Mouse (Mus musculus) embryonic fibroblast, embryonic 13.5 days (primary cell): ENCODE measurements around the gene Ammecr1. TPM values are rescaled to one million over a fixed set of nuclear protein-coding genes. Genes with fewer than 3 reads are reported as not detected.
A peak's percentile ranks its signal among the peaks of the same experiment; 100 is the strongest.

Experiments
- H3K27ac ChIP-seq: 2 replicates; pipeline ENCODE4 v1.5.1; 2012; ENCODE audit warnings: low read length, control low read depth, inconsistent platforms; ENCODE audit not compliant: insufficient read depth
- H3K4me1 ChIP-seq: 2 replicates; pipeline ENCODE4 v1.6.1; 2011; ENCODE audit warnings: low read length; ENCODE audit not compliant: control insufficient read depth, insufficient read depth
- H3K4me3 ChIP-seq: 2 replicates; pipeline ENCODE4 v1.5.1; 2011; ENCODE audit warnings: mild to moderate bottlenecking, control low read depth, low read length; ENCODE audit not compliant: insufficient read depth
- CTCF ChIP-seq: IDR thresholded peaks from 2 replicates; pipeline ENCODE4 v1.5.1; 2011; ENCODE audit warnings: mild to moderate bottlenecking, control low read depth, low read length, moderate library complexity, borderline replicate concordance; ENCODE audit not compliant: insufficient read depth
- POLR2A ChIP-seq: IDR thresholded peaks from 2 replicates; pipeline ENCODE4 v1.6.1; 2011; ENCODE audit warnings: low read depth, mild to moderate bottlenecking, control low read depth, low read length, moderate library complexity
- polyA plus RNA-seq: library from polyadenylated mRNA; stranded (reverse); fragments of >200 nt; gene quantifications from 2 replicates; pipeline ENCODE4 v1.2.4, GENCODE M21; 2011; ENCODE audit warnings: low read depth; ENCODE audit not compliant: missing spikeins, insufficient read length

Gene Ammecr1
- polyA plus RNA-seq, 1 experiment = 40.4 TPM

DNA sequence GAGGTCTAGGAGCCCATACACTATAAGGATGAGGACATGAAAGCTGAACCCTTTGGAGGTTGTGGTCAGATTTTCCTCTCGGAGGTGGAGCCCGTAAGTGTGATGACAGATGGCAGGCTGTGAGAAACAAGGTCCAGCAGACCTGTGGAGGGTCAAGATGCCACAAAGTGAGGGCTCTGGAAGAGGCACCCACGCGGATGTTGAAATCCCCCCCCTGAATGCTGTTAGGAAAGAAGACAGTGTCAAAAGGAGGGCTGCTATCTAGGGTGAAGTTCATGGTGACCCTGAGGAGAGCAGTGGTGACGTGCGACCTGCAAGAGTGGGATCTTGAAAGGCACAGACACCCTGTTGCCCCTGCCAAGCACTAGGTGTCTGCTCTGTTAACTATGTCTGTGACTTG, 145.3 kb downstream of the Ammecr1 start:
- TF ChIP-seq CTCF (no peak), POLR2A (no peak)
- Histone ChIP-seq H3K27ac (no peak overlapping the region), H3K4me1 (no peaks in the 10 kb centered on the region), H3K4me3 (no peak overlapping the region)

DNA sequence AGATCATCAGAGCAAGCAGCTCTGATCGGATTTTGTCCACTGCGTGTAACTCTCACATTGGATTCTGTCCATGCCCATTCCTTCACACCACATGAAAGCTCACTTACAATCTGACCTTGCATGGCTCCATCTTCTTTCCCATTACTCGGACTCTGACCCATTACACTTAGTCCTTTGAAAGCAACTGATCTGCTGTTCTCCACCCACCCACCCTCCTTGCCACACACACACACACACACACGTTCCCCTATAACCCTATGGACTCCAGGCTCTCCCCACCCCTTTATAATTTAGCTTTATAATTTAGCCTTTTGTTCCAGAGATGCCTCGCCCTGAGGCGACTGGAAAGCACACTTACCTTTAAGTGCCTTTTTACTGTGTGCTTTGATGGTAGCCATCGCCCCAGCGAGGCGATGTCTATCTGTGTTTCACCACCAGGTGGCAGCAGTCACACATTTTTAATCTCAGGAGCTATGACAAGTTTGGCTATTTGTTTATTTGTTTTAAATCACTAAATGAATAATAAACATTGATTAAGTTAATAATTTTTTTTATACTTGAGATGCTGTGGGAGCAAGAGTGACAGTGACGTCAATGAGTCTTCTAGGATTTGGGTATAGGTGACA, 148.4 kb downstream of the Ammecr1 start:
- TF ChIP-seq POLR2A (no peak), CTCF (0 out of 2 replicates have a peak, but pooled peaks have one; percentile 11)
- no peak overlapping the region for H3K4me3 ChIP-seq
- H3K4me1 ChIP-seq = no peaks in the 10 kb centered on the region
- no peak overlapping the region for H3K27ac ChIP-seq

- Histone ChIP-seq H3K4me1 (no peaks in the 10 kb centered on the region), H3K4me3 (no peak overlapping the region), H3K27ac (no peak overlapping the region)
- no peak for TF ChIP-seq CTCF
- no peak for TF ChIP-seq POLR2A
Observed at GRCm38 (mm10) chrX:142813146-142813545, 153.4 kb downstream of the Ammecr1 start.

- TF ChIP-seq POLR2A = no peak
- no peak for TF ChIP-seq CTCF
- Histone ChIP-seq H3K27ac (no peak overlapping the region), H3K4me1 (no peaks in the 10 kb centered on the region), H3K4me3 (no peak overlapping the region)
Observed at GRCm38 (mm10) chrX:142808411-142808810, 158.1 kb downstream of the Ammecr1 start.

- Histone ChIP-seq H3K4me1 (no peaks in the 10 kb centered on the region), H3K4me3 (no peak overlapping the region), H3K27ac (no peak overlapping the region)
- no peak for TF ChIP-seq POLR2A
- TF ChIP-seq CTCF = no peak
Observed at GRCm38 (mm10) chrX:142806620-142807061, 159.9 kb downstream of the Ammecr1 start.

DNA sequence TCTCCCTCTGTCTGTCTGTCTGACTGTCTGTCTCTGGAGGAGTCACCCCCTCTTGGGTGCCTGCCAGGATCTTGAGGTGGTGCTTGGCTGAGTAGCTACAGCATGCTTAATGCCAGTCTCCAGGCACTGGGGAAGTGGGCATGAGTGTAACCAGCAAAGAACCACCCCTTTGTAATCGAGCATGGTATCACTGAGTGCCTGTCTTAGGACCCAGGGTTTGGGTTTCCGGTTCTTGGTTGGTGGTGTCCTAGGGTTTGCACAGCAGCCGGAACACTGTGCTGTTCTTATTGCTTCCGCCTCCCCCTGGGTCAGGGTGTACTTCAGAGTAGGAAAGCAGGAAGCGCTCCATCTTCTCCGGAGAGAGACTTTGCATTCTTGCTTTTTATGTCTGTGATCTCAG, 160.4 kb downstream of the Ammecr1 start:
- TF ChIP-seq POLR2A (no peak), CTCF (no peak)
- no peaks in the 10 kb centered on the region for H3K4me1 ChIP-seq
- H3K27ac ChIP-seq = no peak overlapping the region
- no peak overlapping the region for H3K4me3 ChIP-seq

DNA sequence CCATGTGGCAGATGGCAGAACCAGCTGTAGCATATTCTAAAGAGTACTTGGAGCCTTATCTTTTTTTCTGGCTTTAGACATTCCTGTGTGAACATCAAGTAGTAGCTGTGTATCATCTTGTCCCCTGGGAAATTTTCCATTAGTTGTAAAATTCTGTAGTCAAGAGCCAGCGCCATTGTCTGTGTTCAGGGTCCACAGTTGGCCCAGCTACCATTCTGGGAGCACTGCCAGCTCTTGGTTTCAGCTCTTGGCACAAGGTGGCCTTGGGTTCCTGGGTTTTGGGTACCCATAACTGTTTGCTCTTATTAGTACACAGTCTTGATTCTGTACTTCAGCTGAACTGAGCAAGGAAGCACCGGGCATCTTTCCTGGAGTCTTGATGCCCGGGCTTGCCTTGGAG, 161.9 kb downstream of the Ammecr1 start:
- Histone ChIP-seq H3K4me1 (no peaks in the 10 kb centered on the region), H3K4me3 (no peak overlapping the region), H3K27ac (no peak overlapping the region)
- no peak for TF ChIP-seq POLR2A

Other genes starting within 250 kb of the Ammecr1 start
- gene Rtl9, start 132.9 kb upstream of the Ammecr1 start, polyA plus RNA-seq = 0.42 TPM in 1 of 2 replicates, not detected in the other